Mouse (Mus musculus) Muller cell, postnatal 12 days (primary cell): ENCODE results near the gene Mgat4e.
A peak's percentile ranks its signal among the peaks of the same experiment; 100 is the strongest.
"Not testable (repeated sequence)": the region's sequence is repeated elsewhere in the genome, so short reads cannot be mapped to it uniquely, and the experiment has no call there.

ENCODE experiments used
- DNase-seq: peaks from one replicate; pipeline ENCODE4 v3.0.0-alpha.2; 2015; ENCODE audit errors: inconsistent ontology term

Mgat4e gene

GRCm38 (mm10) chr1:134555871-134556670 lies 6.6 kb upstream of the Mgat4e start:
- no peak for DNase-seq

DNA sequence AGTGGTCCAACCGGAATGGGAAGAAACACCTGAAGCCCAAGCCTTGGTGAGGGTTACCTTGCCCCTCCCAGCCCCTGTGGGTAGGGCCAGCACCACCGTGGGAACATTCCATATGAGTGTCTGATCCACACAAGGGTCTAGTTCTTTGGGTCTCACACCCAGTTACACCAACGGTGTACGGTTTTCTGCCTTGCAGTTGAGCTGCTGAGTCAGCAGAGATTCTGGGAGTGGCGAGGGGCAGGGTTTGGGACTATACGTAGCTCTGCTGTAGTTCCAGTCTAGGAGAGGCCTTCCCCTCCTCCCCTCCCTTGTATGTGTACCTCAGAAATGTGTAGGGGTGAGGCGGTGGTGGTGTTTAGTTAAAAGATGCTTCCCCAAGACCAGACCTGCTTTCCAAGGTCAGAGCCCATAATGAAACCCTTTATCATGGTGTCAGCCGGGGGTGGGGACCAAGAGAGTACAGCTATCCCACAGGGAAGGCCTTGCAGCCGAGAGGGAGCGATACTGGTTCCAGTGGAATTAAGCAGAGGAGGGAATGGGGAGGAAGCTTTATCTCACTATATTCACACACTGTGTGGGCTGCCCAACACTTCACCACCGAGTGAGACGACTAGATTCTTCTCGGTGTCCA lies 5.9 kb upstream of the Mgat4e start:
- DNase-seq, result no peak

DNA sequence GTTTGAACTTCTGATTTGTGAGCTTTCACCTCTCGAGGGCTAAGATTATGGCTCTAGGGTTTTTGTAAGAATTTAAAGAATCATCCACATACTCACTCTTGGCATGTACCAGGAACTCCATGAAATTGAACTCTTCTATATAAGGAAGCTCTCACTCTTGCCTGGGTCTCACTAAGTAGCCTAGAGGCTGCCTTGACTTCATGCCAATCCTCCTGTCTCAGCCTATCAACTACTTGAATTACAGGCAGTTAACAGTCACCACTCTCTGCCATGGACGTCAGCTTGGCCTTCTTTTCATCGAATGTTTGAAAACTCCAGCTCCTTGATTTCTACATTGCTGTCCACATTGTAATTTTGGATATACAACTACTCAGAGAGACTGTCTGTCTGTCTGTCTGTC lies 2.9 kb upstream of the Mgat4e start:
- DNase-seq, result no peak

GRCm38 (mm10) chr1:134551869-134552268 lies 2.4 kb upstream of the Mgat4e start:
- no peak for DNase-seq

- DNase-seq, result peak; percentile 15
Observed at GRCm38 (mm10) chr1:134548231-134548630, 1.3 kb downstream of the Mgat4e start.

DNA sequence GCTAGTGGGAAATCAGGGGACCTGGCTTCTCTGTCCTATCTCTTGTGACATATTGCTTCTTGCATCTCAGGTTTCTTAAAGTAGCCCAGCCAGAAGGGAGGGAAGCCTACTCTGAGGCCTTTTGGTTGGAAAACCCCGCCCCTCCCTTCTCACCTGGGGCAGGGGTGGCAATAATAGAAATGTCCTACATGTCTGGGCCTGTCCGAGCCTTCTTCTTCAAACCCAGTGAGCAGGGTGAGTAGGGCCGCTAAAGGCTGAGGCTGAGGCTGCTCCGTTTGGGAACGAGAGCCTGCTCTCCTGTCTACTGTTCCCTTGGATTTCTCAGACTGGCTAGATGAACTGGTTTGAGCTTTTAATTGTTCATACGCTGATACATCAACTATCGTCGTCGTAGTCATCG lies 8.9 kb downstream of the Mgat4e start:
- DNase-seq, result no peak

- DNase-seq, result no peak
Observed at GRCm38 (mm10) chr1:134535513-134535912, 14.0 kb downstream of the Mgat4e start.

DNA sequence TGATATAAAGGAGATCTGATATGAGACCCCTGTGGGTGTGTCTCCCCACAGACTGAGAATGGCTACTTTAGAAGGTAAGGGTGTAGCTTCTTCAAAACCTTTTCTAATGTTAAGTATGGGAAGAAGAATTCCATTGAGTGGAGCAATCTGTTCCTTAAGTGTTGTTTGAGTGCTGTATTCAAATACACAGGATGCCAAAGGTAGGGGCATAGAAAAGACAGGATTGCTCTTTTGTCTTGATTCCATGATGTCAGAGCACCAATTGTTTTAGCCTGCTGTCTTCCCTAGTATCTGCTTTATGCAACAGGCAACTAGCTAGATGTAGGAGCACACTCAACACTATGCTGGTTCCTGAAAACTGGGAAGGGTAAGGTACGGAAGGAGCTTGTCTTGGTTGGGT lies 14.4 kb downstream of the Mgat4e start:
- no peak for DNase-seq

- not testable (repeated sequence) for DNase-seq
Observed at GRCm38 (mm10) chr1:134533710-134534109, 15.8 kb downstream of the Mgat4e start.

DNA sequence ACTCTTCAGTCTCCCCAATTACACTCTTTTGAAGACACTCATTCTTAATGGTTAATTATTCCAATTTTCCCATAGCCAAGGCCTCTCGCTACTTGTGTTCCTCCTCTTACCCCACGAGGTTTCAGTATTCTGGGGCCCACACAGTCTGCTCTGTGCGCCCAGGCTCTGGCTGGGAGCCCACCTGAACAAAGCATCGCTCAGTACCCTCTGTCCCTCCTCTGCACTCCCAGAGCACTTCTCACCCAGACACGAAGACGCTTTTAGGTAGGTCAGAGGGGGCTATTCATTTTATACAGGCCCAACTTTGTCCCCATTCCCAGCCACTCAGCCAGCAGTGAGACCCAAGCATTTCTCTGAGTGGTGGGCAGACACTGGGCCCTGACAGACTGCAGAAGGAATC lies 18.9 kb downstream of the Mgat4e start:
- no peak for DNase-seq

- DNase-seq, result no peak
Observed at GRCm38 (mm10) chr1:134526752-134527151, 22.7 kb downstream of the Mgat4e start.

- no peak for DNase-seq
Observed at GRCm38 (mm10) chr1:134525015-134525414, 24.5 kb downstream of the Mgat4e start.

DNA sequence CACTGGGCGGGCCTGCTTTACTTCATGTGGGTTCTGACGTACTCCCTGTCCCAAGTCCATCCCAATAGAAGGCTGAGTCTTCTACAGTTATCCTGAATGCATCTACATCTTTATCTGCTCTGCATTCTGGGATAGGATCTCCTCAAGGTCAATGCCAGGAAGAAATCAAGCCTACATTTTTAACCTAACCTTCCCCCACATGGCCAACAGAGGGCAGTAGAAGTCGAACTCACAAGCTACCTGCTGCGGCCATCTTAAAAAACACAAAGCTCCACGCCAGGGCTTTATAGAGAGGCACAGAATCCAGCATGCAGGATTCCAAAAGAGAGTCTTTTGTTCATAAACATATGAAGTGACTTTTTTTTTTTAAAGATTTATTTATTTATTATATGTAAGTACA lies 25.1 kb downstream of the Mgat4e start:
- DNase-seq, result no peak

GRCm38 (mm10) chr1:134522325-134522724 lies 27.2 kb downstream of the Mgat4e start:
- no peak for DNase-seq

GRCm38 (mm10) chr1:134521163-134521562 lies 28.3 kb downstream of the Mgat4e start:
- no peak for DNase-seq

- no peak for DNase-seq
Observed at GRCm38 (mm10) chr1:134520001-134520721, 29.3 kb downstream of the Mgat4e start.

- not testable (repeated sequence) for DNase-seq
Observed at GRCm38 (mm10) chr1:134519201-134519600, 30.3 kb downstream of the Mgat4e start.

DNA sequence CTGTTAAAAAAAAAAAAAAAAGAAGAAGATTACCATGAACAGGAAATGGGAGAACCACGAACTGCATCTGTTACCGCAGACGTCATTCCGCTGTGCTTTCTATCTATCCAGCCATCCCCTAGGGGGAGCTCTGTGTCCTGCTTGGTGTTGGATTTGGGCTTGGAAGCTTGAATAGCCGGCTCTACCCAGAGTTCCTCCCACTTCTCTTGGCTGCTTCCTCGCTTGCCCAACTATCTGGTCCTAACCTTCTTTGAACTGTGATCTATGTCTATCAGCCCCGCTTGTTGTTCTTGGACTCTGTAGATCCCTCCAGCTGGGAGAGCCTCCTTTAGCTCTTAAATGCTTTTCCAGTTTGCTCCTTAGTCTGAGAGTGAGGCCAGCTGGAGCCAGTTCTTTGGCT lies 30.8 kb downstream of the Mgat4e start:
- peak; percentile 74 for DNase-seq

DNA sequence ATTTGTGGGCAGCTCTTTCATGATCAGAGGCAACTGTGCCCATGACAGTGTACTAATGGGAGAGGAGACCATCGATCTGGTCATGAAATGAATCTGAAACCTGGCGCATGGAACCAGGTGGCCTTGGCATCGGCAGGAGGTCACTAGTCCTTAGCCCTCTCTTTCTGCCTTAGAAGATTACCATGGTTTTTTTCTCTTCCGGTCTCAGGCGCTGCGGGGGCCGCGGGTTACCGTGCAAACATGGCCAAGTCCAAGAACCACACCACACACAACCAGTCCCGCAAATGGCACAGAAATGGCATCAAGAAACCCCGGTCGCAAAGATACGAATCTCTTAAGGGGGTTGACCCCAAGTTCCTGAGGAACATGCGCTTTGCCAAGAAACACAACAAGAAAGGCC lies 31.6 kb downstream of the Mgat4e start:
- DNase-seq, result not testable (repeated sequence)

DNA sequence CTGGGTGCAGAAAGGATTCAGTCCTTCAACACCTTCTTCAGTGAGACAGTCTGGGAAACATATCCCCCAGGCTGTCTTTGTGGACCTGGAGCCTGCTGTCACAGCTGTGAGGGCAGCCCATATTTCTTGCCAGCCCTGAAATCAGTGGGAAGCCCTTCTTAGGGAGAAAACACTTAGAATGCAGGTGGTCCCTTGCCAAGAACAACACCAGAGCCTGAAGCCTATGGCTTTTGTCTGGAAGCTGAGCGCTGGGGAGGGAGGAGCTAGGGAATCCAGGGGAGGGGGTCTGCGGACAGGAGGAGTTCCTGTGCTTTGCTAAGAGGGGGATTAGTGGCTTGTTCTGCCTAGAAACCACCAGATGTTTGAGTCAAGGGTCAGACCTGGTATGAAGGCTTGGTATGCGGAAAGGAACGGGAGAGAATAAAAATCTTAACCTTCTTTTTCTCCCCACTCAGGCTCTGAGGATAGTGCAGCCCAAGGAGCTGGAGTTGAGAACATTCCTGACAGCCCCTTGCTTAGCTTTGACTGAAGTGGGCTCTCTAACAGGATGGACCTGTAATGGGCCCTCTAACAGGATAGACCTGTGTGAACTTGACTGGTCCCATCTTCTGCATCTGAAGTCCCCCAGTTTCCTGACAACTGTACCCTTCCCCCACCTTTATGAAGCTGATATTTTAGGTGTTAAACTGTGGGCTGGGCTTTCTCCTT lies 32.8 kb downstream of the Mgat4e start:
- DNase-seq, result peak; percentile 15

DNA sequence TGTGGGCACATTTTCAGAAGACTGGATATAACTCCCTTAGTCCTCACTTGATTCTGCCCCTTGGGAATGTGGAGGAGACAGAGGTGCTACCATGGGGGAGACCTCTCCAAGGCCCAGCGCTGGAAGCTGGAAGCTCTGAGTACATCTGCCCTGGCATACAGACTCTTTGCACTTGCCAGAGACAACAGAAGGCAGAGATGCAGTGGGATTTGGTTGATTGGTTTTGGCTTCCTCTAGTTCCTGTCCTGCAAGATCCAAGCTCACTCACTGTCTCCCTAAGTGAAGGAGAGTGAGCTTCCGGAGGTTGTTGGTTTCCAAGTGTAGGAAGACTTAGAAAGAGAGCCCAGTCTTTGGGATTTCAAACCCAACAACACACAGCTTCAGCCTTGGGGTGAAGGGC lies 33.6 kb downstream of the Mgat4e start:
- DNase-seq, result peak; percentile 5
